Mouse (Mus musculus) megakaryocyte, embryonic 14.5 days (primary cell): Measurements from ENCODE around the gene Gm42417. TPM values are rescaled to one million over a fixed set of nuclear protein-coding genes. Genes with fewer than 3 reads are reported as not detected.
A peak's percentile ranks its signal among the peaks of the same experiment; 100 is the strongest.

Experiments
- H3K27me3 ChIP-seq: replicated peaks from 2 replicates; pipeline ENCODE3; 2012; ENCODE audit warnings: inconsistent platforms
- H3K36me3 ChIP-seq: replicated peaks from 2 replicates; pipeline ENCODE3; 2012; ENCODE audit warnings: low read length, inconsistent platforms, mixed read lengths
- H3K4me1 ChIP-seq: 2 replicates; pipeline ENCODE4 v1.6.1; 2012; ENCODE audit warnings: inconsistent platforms
- H3K4me3 ChIP-seq: replicated peaks from 2 replicates; pipeline ENCODE3; 2012; ENCODE audit warnings: moderate library complexity, mild to moderate bottlenecking, inconsistent platforms
- H3K9me3 ChIP-seq: 2 replicates; pipeline ENCODE4 v1.6.1; 2012; ENCODE audit warnings: inconsistent platforms
- FLI1 ChIP-seq: IDR thresholded peaks from 2 replicates; pipeline ENCODE4 v1.6.1; 2012; ENCODE audit warnings: low read length, inconsistent platforms, mixed read lengths
- GATA1 ChIP-seq: IDR thresholded peaks from 3 replicates; pipeline ENCODE4 v1.6.1; 2012; ENCODE audit warnings: mixed read lengths, low read length, inconsistent platforms, borderline replicate concordance
- polyA plus RNA-seq: library from polyadenylated mRNA; stranded (reverse); fragments of >175 nt; gene quantifications from 2 replicates; pipeline ENCODE4 v1.2.3, GENCODE M21; 2012; ENCODE audit warnings: low replicate concordance; ENCODE audit not compliant: insufficient read depth

Gene Gm42417
- polyA plus RNA-seq, 1 experiment = not detected

- Histone ChIP-seq H3K4me1 (peaks cover 30% of the 10 kb centered on the region), H3K36me3 (no peaks in the 10 kb centered on the region), H3K9me3 (no peaks in the 10 kb centered on the region), H3K27me3 (peaks cover 85% of the 10 kb centered on the region), H3K4me3 (no peak overlapping the region)
- no peak for TF ChIP-seq FLI1
Observed at GRCm38 (mm10) chr1:36575347-36575746, 36.1 kb upstream of the Gm42417 start.

- no peaks in the 10 kb centered on the region for H3K9me3 ChIP-seq
- H3K27me3 ChIP-seq = peaks cover 85% of the 10 kb centered on the region
- H3K36me3 ChIP-seq = no peaks in the 10 kb centered on the region
- no peak overlapping the region for H3K4me3 ChIP-seq
- H3K4me1 ChIP-seq = peaks cover 33% of the 10 kb centered on the region
- TF ChIP-seq FLI1 (no peak), GATA1 (no peak)
Observed at GRCm38 (mm10) chr1:36574196-36574955, 35.1 kb upstream of the Gm42417 start.

GRCm38 (mm10) chr1:36573524-36573923 lies 34.3 kb upstream of the Gm42417 start:
- H3K36me3 ChIP-seq = no peaks in the 10 kb centered on the region
- H3K4me3 ChIP-seq = no peak overlapping the region
- H3K4me1 ChIP-seq = peaks cover 40% of the 10 kb centered on the region
- TF ChIP-seq GATA1 (no peak), FLI1 (no peak)
- no peaks in the 10 kb centered on the region for H3K9me3 ChIP-seq
- peaks cover 86% of the 10 kb centered on the region for H3K27me3 ChIP-seq

- Histone ChIP-seq H3K4me3 (no peak overlapping the region), H3K4me1 (peaks cover 40% of the 10 kb centered on the region), H3K27me3 (peaks cover 87% of the 10 kb centered on the region), H3K36me3 (no peaks in the 10 kb centered on the region), H3K9me3 (no peaks in the 10 kb centered on the region)
- TF ChIP-seq GATA1 (no peak), FLI1 (no peak)
Observed at GRCm38 (mm10) chr1:36572709-36573108, 33.5 kb upstream of the Gm42417 start.

GRCm38 (mm10) chr1:36572140-36572700 lies 33.0 kb upstream of the Gm42417 start:
- H3K4me1 ChIP-seq = peaks cover 40% of the 10 kb centered on the region

GRCm38 (mm10) chr1:36571627-36572026 lies 32.4 kb upstream of the Gm42417 start:
- Histone ChIP-seq H3K4me3 (peak overlapping the region; percentile 79), H3K36me3 (no peaks in the 10 kb centered on the region), H3K4me1 (peaks cover 43% of the 10 kb centered on the region), H3K9me3 (no peaks in the 10 kb centered on the region), H3K27me3 (peaks cover 84% of the 10 kb centered on the region)
- TF ChIP-seq GATA1 = no peak

More at GRCm38 (mm10) chr1:36572140-36572700, 33.0 kb upstream of the Gm42417 start:
- peak overlapping the region; percentile 7 for H3K4me3 ChIP-seq
- H3K27me3 ChIP-seq = peaks cover 84% of the 10 kb centered on the region
- H3K9me3 ChIP-seq = no peaks in the 10 kb centered on the region
- H3K36me3 ChIP-seq = no peaks in the 10 kb centered on the region
- TF ChIP-seq GATA1 (no peak), FLI1 (no peak)

- Histone ChIP-seq H3K27me3 (peaks cover 86% of the 10 kb centered on the region), H3K9me3 (no peaks in the 10 kb centered on the region), H3K4me3 (no peak overlapping the region), H3K36me3 (no peaks in the 10 kb centered on the region), H3K4me1 (peaks cover 46% of the 10 kb centered on the region)
- TF ChIP-seq FLI1 (no peak), GATA1 (no peak)
Observed at GRCm38 (mm10) chr1:36570320-36570719, 31.1 kb upstream of the Gm42417 start.

GRCm38 (mm10) chr1:36569694-36570276 lies 30.6 kb upstream of the Gm42417 start:
- no peaks in the 10 kb centered on the region for H3K36me3 ChIP-seq
- peaks cover 47% of the 10 kb centered on the region for H3K4me1 ChIP-seq
- TF ChIP-seq FLI1 (no peak), GATA1 (no peak)
- H3K27me3 ChIP-seq = peaks cover 89% of the 10 kb centered on the region
- H3K9me3 ChIP-seq = no peaks in the 10 kb centered on the region
- H3K4me3 ChIP-seq = no peak overlapping the region

- no peak overlapping the region for H3K4me3 ChIP-seq
- no peaks in the 10 kb centered on the region for H3K36me3 ChIP-seq
- H3K9me3 ChIP-seq = no peaks in the 10 kb centered on the region
- H3K27me3 ChIP-seq = peaks cover 92% of the 10 kb centered on the region
- TF ChIP-seq GATA1 (no peak), FLI1 (no peak)
- H3K4me1 ChIP-seq = peaks cover 57% of the 10 kb centered on the region
Observed at GRCm38 (mm10) chr1:36568776-36569175, 29.5 kb upstream of the Gm42417 start.
